Mouse (Mus musculus) heart, embryonic 10.5 days (tissue): ENCODE data around the gene Klrg1. TPM values are rescaled to one million over a fixed set of nuclear protein-coding genes. Genes with fewer than 3 reads are reported as not detected.
A peak's percentile ranks its signal among the peaks of the same experiment; 100 is the strongest.

Experiments used
- DNase-seq: peaks from one replicate; pipeline ENCODE4 v3.0.0-alpha.2; 2017; ENCODE audit warnings: low spot score
- H3K27ac ChIP-seq: fragments of 300-500 bp; sonication (generic); 2 replicates; pipeline ENCODE4 v1.5.1; 2016; ENCODE audit warnings: mild to moderate bottlenecking
- H3K27me3 ChIP-seq: fragments of 300-500 bp; sonication (generic); 2 replicates; pipeline ENCODE4 v1.6.1; 2016; ENCODE audit warnings: mild to moderate bottlenecking; ENCODE audit not compliant: poor library complexity, insufficient read depth, severe bottlenecking
- H3K36me3 ChIP-seq: fragments of 300-500 bp; sonication (generic); 2 replicates; pipeline ENCODE4 v1.6.1; 2016; ENCODE audit warnings: mild to moderate bottlenecking, moderate library complexity
- H3K4me1 ChIP-seq: fragments of 300-500 bp; sonication (generic); 2 replicates; pipeline ENCODE4 v1.6.1; 2016; ENCODE audit warnings: mild to moderate bottlenecking
- H3K4me3 ChIP-seq: fragments of 300-500 bp; sonication (generic); 2 replicates; pipeline ENCODE4 v1.5.1; 2016; ENCODE audit warnings: mild to moderate bottlenecking, moderate library complexity
- H3K9me3 ChIP-seq: fragments of 300-500 bp; sonication (generic); 2 replicates; pipeline ENCODE4 v1.6.1; 2016; ENCODE audit warnings: mild to moderate bottlenecking, moderate library complexity
- WGBS: fragments of 180-500 bp; shearing (Covaris S2); methylation state at CpG from one replicate; pipeline ENCODE4 v1.1.7; 2016; 5-methylcytosine and 5-hydroxymethylcytosine counted together
- polyA plus RNA-seq: library from polyadenylated mRNA; unstranded; fragments of >200 nt; fragmentation: Nextera tagmentation; extraction: Ambion mirVana; gene quantifications from 2 replicates; pipeline ENCODE4 v1.2.1, GENCODE M21; 2016

Klrg1 gene
- not detected in 2 replicates for polyA plus RNA-seq

DNA sequence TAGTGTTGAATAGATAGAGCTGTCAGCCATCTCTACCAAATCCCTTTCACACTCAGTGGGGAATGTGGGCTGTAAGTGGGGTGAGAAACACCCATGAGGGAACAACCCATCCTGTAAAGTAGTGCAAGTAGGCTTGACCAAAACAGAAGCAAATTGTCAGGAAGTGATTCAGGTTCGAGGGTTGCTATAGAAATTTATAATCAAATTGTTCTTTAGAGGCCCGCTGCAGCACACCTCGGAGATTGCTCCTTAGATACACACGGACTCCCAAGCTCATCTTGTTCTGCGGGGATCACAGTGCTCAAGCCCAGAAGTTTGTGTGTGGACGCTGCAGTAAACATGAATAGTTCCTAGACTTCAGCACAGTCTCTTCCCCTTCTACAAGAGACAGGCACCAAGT lies at the start of gene Klrg1:
TSS of gene Klrg1 (minus strand) at position 101 of the 400 bp plus-strand sequence.
- no peaks in the 10 kb centered on the region for H3K4me1 ChIP-seq

DNA sequence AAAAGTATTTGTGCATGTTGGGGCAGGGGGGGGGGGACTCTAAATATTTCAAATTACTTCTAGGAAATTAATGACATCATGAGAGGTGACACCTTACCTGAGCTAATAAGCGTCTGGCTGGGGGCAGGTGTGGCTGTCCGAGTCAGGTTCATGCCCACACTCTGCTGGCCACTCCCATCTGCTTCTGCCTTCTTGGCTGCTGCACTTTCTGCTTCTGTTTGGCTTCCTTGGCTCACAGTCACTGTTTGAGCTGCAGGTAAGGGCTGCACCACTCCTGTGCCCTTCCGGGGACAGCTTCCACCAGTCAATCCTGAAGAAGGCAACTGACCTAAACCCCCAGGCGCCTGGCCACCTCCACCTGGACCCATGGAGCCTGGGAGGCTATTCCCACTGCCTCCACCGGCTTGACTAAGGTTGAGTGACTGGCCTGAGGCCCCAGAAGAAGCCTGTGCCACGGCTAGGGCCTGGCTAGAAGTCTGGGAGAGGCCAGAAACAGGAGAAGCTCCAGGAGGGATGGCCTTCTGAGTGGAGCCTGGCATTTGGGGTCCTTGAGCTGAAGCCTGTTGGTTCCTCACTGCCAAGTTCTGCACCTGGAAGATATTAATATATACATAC lies 42.8 kb upstream of the Klrg1 start:
- H3K4me1 ChIP-seq = no peaks in the 10 kb centered on the region
- H3K36me3 ChIP-seq = peaks cover 68% of the 10 kb centered on the region
- H3K9me3 ChIP-seq = no peaks in the 10 kb centered on the region
- no peak overlapping the region for H3K4me3 ChIP-seq
- no peak for DNase-seq
- 84% methylated on average over 6 of the region's 6 CpGs for WGBS
- H3K27ac ChIP-seq = no peak overlapping the region
- H3K27me3 ChIP-seq = no peaks in the 10 kb centered on the region

More for the DNA sequence above, at the start of gene Klrg1:
- H3K4me3 ChIP-seq = no peak within 1 kb of the TSS
- no peak within 1 kb of the TSS for H3K27ac ChIP-seq
- no peaks in the 10 kb centered on the region for H3K9me3 ChIP-seq
- WGBS = 72% methylated on average over 6 of the region's 6 CpGs
- DNase-seq = no peak
- H3K27me3 ChIP-seq = no peaks in the 10 kb centered on the region
- no peaks in the 10 kb centered on the region for H3K36me3 ChIP-seq

DNA sequence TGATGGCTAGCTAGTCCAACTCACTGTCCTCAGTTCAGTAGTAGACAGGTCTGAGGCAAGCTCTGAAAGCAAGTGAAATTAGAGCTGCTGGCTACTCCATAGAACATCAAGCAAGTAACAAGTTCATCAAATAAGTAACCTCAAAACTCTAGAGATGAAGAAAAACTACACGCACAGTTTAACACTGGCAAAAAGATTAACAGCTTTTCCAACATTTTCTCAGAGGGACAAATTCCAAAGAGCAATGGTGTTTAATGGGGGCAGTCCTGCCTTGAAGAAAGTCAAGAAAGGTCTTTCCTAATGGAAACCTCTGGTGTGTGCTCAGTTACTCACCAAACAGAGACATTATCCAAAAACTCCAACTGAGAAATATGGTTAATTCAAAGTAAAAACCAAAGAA lies 36.0 kb upstream of the Klrg1 start:
- Histone ChIP-seq H3K9me3 (no peaks in the 10 kb centered on the region), H3K27me3 (no peaks in the 10 kb centered on the region), H3K27ac (no peak overlapping the region), H3K4me3 (no peak overlapping the region), H3K4me1 (no peaks in the 10 kb centered on the region), H3K36me3 (peaks cover 97% of the 10 kb centered on the region)
- no peak for DNase-seq
- WGBS = 93% methylated on average over 1 of the region's 1 CpGs

DNA sequence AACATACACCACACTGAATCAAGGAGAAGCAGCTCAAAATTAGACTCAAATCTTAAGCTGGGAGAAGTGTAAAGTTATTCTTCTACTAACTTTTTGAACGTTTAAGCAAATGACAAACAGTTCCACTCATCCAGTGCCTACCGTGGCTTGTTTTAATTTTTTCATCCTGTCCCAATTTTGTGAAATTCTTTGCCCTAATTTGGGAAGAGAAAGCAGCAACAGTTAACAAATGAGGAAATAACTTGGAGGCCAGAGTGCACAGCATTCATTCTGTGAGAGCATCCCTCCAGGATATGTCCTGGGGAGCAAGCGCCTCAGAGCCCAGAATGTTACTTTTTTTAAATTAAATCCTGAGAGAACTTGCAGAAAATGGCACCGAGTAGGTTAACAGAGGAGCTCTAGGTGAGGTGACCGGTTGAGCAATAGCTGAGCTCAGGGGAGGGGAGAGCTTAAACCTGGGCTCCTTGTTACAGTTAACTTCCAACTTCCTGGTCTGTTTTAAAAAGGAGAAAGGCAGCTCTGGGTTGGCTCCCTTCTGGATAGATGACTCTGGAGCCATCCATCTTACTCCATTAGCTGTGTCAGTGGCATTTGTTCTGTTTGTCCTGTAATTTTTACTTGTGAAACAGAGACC lies 27.6 kb upstream of the Klrg1 start:
- peaks cover 14% of the 10 kb centered on the region for H3K4me1 ChIP-seq
- WGBS = 75% methylated on average over 5 of the region's 5 CpGs
- peaks cover 29% of the 10 kb centered on the region for H3K36me3 ChIP-seq
- peak overlapping the region; percentile 85 for H3K4me3 ChIP-seq
- no peaks in the 10 kb centered on the region for H3K27me3 ChIP-seq
- peak overlapping the region; percentile 90; the same call in 1 of the 2 replicates for H3K27ac ChIP-seq
- no peaks in the 10 kb centered on the region for H3K9me3 ChIP-seq
- DNase-seq = no peak

DNA sequence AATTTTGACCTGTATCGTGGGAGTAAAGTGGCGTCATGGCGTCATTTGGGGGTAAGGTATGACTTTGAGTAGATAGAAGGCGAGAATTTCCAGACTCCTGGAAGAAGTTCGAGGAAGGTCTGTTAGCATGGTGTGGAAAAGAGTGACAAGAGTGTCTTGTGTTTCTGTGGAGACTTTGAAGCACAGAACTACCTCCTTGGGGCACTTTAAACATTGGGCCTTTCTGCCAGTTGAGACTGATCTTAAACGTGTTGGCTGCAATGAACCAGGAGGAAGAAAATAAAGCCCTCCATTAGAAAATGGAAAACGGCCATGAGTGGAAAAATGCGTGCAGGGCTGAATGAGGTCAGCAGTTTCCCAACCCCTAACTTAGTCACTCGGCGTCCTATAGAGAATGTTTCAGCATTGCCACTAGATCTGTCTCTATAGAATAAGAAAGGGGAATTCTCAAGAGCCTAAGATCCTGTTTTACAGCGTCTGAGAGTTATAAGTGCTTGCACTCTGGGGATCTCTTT lies 26.8 kb upstream of the Klrg1 start:
- WGBS = 10% methylated on average over 11 of the region's 11 CpGs
- H3K4me1 ChIP-seq = peaks cover 16% of the 10 kb centered on the region
- peaks cover 21% of the 10 kb centered on the region for H3K36me3 ChIP-seq
- H3K27me3 ChIP-seq = no peaks in the 10 kb centered on the region
- H3K4me3 ChIP-seq = peak overlapping the region; percentile 85
- no peak for DNase-seq
- no peaks in the 10 kb centered on the region for H3K9me3 ChIP-seq
- H3K27ac ChIP-seq = peak overlapping the region; percentile 90; the same call in 1 of the 2 replicates

DNA sequence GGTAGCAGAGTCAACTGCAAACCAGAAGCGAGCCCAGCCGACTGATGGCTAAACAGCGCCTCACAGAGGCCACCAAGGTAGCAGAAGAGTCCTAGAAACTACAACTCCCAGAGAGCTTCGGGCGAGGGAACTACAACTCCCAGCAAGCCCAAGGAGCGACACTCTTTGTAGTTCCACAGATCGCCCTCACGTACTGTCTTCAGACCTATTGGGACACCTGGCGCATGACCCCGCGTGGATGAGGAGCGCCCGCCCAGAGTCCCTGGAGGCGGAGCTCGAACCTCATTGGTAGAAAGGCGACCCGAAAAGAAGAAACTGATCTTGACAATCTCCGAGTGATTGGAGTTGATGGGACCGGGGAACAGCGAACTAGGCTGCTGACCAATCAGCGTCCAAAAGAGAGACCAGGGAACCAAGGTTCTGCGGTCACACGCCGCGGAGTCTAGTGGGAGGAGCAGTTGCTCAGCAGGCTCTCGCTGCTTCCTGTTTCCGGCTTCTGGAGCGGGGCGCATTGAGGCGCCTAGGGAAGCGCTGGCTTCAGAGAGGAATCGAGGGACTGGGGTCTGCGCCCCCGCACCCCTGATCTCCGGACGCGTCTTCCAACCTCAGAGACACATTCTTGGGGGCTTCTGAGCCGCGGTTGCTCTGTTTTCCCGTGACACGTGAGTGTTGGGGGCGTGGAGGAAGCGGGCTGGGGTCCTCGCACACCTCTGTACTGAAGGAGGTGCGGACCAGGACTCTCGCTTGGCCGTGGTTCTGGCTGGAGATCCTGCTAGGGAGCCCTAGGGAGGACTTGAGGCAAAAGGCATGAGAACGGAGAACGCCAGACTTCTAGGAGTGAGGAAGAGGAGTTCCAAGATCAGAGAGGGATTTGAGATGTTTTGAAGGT lies 26.1 kb upstream of the Klrg1 start, which contains the start of gene M6pr:
TSS of gene M6pr (plus strand) at position 216 of the 889 bp plus-strand sequence.
- under 1% methylated on average over 49 of the region's 49 CpGs for WGBS
- Histone ChIP-seq H3K27ac (peak within 1 kb of the TSS; percentile 90), H3K36me3 (peaks cover 14% of the 10 kb centered on the region), H3K9me3 (no peaks in the 10 kb centered on the region), H3K4me1 (peaks cover 22% of the 10 kb centered on the region), H3K4me3 (peak within 1 kb of the TSS; percentile 85), H3K27me3 (no peaks in the 10 kb centered on the region)
- peak; percentile 98 for DNase-seq

DNA sequence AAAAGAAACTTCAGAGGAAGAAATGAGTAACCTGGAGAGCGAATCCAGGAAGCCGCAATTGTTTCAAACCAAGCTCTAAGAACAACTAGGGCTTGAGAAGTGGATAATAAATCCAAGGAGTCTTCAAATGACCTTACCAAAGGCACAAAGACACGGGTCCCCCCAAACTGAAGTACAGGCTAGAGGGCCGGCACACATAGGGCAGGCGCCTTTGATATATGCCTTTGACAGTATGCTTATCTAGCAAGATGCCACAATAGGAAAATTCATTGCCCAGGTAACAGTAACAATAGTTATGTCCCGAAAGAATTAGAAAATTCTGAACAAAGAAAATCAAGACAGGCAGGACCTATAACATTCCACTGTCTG lies 25.4 kb upstream of the Klrg1 start:
- Histone ChIP-seq H3K27me3 (no peaks in the 10 kb centered on the region), H3K27ac (peak overlapping the region; percentile 90), H3K4me1 (peaks cover 25% of the 10 kb centered on the region), H3K36me3 (peaks cover 7% of the 10 kb centered on the region), H3K9me3 (no peaks in the 10 kb centered on the region), H3K4me3 (peak overlapping the region; percentile 85)
- WGBS = 71% methylated on average over 6 of the region's 6 CpGs
- no peak for DNase-seq

DNA sequence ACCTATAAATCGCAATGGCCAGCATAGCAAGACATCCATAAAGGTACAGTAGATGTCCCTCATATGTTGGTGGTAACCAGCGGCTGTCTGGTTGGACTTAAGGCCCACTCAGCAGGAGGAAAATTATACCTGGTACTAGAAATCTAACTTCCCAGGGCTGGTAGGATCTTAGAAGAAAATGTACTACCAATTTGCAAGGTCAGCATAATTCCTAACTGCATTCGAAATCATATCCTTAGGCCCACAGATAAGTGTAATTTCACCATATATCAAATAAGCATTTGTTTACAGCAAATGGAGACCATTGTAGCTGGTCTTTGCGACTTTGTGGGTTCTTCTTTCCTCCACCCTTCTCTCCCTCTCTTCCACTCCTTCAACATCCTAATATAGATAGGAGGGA lies 24.0 kb upstream of the Klrg1 start:
- H3K27me3 ChIP-seq = no peaks in the 10 kb centered on the region
- H3K27ac ChIP-seq = no peak overlapping the region
- H3K4me3 ChIP-seq = no peak overlapping the region
- peaks cover 25% of the 10 kb centered on the region for H3K4me1 ChIP-seq
- WGBS = 75% methylated on average over 4 of the region's 4 CpGs
- no peaks in the 10 kb centered on the region for H3K36me3 ChIP-seq
- no peak for DNase-seq
- H3K9me3 ChIP-seq = no peaks in the 10 kb centered on the region

DNA sequence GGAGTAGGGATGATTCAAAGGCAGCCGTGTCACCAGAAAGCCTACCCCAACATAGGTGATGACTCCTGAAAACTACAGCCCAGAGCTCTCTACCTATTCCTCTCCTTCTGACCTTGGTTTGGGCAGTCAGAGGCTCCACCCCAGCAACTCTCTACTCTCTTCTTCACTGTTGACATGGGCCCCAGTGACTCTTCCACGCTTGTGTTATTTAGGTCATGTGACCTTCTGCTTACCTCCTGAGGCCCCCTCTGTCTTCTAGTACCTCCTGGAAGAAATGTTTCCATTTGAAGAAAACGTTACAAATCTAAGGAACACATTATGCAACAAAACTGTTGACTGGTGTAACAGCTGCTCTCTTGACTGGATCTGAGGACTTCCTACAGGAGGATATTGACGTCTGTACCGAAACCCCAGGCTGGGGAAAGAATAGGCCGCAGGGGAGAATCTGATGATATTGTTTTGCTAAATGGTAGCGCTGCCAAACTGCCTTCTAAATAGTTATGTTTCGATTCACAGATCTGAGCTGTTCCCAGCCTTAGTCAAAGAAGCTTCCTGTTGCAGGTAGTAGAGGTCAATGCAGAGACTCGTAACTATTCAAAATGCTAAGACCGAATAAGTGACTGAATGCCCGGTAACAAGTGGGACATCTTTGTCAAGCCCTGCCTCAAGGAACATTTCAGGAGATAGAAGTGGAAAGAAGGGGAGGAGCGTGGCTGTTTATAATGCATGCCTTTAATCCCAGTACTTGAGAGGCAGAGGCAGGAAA lies 22.3 kb upstream of the Klrg1 start:
- H3K9me3 ChIP-seq = no peaks in the 10 kb centered on the region
- H3K27ac ChIP-seq = no peak overlapping the region
- no peaks in the 10 kb centered on the region for H3K36me3 ChIP-seq
- no peak overlapping the region for H3K4me3 ChIP-seq
- DNase-seq = no peak
- 79% methylated on average over 12 of the region's 12 CpGs for WGBS
- H3K4me1 ChIP-seq = peaks cover 15% of the 10 kb centered on the region
- H3K27me3 ChIP-seq = no peaks in the 10 kb centered on the region

DNA sequence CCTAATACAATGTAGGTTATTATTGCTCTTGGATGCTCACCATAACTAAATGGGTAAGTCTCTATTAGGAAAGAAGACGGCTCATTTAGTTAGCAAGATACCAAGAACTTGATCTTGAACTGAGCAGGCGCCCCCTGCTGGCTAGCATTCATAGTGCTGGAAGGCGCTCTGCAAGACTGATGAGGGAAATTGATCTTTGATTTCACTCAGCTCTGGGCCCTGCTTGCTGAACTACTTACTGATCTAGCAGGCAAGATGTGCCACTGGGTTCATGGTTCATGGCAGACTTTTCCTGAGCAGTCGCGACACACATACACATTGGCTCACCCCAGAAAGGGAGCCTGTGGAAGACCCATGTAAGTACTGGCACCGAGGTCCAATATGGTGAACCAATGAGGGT lies 21.7 kb upstream of the Klrg1 start:
- Histone ChIP-seq H3K27ac (no peak overlapping the region), H3K4me3 (no peak overlapping the region), H3K9me3 (no peaks in the 10 kb centered on the region), H3K27me3 (no peaks in the 10 kb centered on the region), H3K36me3 (no peaks in the 10 kb centered on the region), H3K4me1 (peaks cover 15% of the 10 kb centered on the region)
- peak; percentile 87 for DNase-seq
- 35% methylated on average over 6 of the region's 6 CpGs for WGBS

DNA sequence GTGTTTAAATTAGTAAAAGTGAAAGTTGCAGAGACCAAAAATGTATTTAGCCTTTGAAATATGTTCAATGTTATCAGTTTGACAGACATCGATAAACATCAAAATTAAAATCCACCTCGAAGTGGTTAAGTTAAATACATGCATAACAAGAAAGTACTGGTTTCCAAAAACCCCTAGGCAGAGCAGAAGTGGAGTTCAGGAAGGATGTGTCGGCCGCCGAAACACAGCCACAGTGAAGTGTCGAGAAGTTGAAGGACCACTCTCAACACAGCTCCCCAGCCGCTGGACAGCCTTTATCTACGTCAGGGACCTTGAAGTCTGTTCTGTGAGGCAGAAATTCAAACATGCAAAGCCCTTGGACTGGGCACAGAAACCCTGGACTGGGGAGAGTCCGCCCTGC lies 20.8 kb upstream of the Klrg1 start:
- WGBS = 44% methylated on average over 9 of the region's 9 CpGs
- DNase-seq = no peak
- no peaks in the 10 kb centered on the region for H3K36me3 ChIP-seq
- H3K4me3 ChIP-seq = peak overlapping the region; percentile 33; the same call in 1 of the 2 replicates
- no peaks in the 10 kb centered on the region for H3K27me3 ChIP-seq
- H3K27ac ChIP-seq = no peak overlapping the region
- H3K9me3 ChIP-seq = no peaks in the 10 kb centered on the region
- peaks cover 15% of the 10 kb centered on the region for H3K4me1 ChIP-seq

DNA sequence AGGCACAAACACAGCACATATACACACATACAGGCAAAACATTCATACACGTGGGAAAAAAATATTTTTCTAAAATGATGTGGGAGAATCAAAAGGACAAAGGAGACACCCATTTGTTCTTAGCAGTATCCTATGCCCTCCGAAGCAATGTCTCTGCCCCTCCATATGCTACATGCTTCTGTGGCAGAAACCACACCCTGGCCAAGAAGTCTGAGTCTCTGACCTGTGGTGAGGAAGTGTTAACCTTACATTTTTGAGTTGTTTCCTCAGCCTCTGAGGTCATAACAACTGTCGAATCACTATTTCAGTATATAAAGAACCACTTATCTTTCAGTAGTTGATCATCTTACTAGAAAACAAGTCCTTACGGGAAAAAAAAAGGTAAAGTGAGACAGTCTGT lies 20.0 kb upstream of the Klrg1 start:
- H3K4me3 ChIP-seq = no peak overlapping the region
- H3K36me3 ChIP-seq = no peaks in the 10 kb centered on the region
- no peaks in the 10 kb centered on the region for H3K27me3 ChIP-seq
- peaks cover 18% of the 10 kb centered on the region for H3K4me1 ChIP-seq
- WGBS = 79% methylated on average over 4 of the region's 4 CpGs
- no peaks in the 10 kb centered on the region for H3K9me3 ChIP-seq
- no peak for DNase-seq
- H3K27ac ChIP-seq = no peak overlapping the region
